Mouse (Mus musculus): ENCODE data around the gene Gm28043. TPM values are rescaled to one million over a fixed set of nuclear protein-coding genes. Genes with fewer than 3 reads are reported as not detected.

Gene Gm28043
- polyA plus RNA-seq, 1 experiment from 2014 or later, result 4.1 TPM

DNA sequence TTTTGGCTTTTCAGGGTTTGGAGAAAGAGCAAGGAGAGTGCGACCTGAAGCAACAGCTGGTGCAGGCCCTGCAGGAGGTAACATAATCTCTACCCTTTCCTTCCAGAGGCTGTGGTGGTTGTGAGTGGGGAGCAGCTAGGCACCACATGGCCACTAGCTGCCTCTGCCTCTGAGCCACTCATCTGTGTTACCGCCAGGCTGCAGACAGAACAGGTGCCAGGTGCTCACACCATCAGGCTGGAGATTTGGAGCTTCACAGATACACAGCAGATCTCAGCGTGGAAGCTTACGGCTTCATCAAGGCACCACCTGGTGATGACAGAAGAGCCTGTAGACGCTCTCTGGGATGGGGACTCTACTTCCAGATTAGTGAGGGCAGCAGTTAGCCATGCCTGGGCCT, 14.3 kb downstream of the Gm28043 start:
- H3K4me3 ChIP-seq, result no peak overlapping the region
- no peaks in the 10 kb centered on the region for H3K4me1 ChIP-seq
- H3K27me3 ChIP-seq, result no peaks in the 10 kb centered on the region
- no peak for ATAC-seq (ENCODE audit: low FRiP score)
- WGBS, result 87% methylated on average over 5 of the region's 5 CpGs
- H3K4me2 ChIP-seq (replicated peaks), result no peak overlapping the region
- H3K9ac ChIP-seq, result no peak overlapping the region
- H3K27ac ChIP-seq, result no peak overlapping the region
- H3K36me3 ChIP-seq, result peaks cover 87% of the 10 kb centered on the region
- H3K9me3 ChIP-seq (replicated peaks), result no peaks in the 10 kb centered on the region

DNA sequence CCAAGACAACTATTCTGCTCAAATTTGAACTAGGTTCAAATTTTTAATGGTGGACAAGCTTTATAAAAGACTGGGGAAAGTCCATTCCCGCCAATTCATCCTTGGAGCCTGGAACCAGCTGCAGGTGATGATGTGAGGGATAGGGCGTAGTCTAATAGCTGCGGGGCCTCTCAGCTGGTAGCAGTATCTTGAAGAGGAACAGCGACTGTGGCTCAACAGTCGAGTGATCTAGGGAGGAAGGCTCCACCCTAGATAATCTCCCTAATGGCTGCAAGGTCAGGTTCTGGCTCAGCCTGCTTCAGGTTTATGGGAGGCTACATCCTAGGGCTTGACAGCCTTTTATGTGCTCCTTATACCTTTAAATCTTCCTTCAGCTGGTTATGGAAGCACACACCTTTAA, 14.9 kb downstream of the Gm28043 start:
- Histone ChIP-seq H3K9ac (no peak overlapping the region), H3K36me3 (peaks cover 87% of the 10 kb centered on the region), H3K9me3 (replicated peaks) (no peaks in the 10 kb centered on the region), H3K27ac (no peak overlapping the region), H3K27me3 (no peaks in the 10 kb centered on the region), H3K4me2 (replicated peaks) (no peak overlapping the region), H3K4me1 (no peaks in the 10 kb centered on the region), H3K4me3 (no peak overlapping the region)
- WGBS, result 92% methylated on average over 5 of the region's 5 CpGs
- no peak for ATAC-seq (ENCODE audit: low FRiP score)

DNA sequence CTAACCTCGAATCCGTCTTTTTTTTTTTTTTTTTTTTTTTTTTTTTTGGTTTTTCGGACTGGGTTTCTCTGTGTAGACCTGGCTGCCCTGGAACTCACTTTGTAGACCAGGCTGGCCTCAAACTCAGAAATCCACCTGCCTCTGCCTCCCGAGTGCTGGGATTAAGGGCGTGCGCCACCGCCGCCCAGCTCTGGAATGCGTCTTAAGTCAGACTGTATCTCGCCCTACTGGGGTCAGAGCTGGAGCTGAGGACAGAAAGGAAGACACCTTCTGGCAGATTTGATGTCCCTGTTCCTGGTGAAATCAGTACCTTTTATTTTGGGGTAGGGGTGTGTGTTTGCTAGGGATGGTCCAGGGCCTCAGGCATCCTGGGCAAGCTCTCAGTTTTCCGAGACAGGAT, 17.6 kb downstream of the Gm28043 start:
- no peaks in the 10 kb centered on the region for H3K9me3 ChIP-seq (replicated peaks)
- H3K9ac ChIP-seq, result no peak overlapping the region
- no peaks in the 10 kb centered on the region for H3K27me3 ChIP-seq
- no peak for ATAC-seq (ENCODE audit: low FRiP score)
- H3K4me3 ChIP-seq, result no peak overlapping the region
- peaks cover 88% of the 10 kb centered on the region for H3K36me3 ChIP-seq
- H3K4me1 ChIP-seq, result no peaks in the 10 kb centered on the region
- H3K27ac ChIP-seq, result no peak overlapping the region
- H3K4me2 ChIP-seq (replicated peaks), result no peak overlapping the region
- WGBS, result 96% methylated on average over 11 of the region's 11 CpGs

DNA sequence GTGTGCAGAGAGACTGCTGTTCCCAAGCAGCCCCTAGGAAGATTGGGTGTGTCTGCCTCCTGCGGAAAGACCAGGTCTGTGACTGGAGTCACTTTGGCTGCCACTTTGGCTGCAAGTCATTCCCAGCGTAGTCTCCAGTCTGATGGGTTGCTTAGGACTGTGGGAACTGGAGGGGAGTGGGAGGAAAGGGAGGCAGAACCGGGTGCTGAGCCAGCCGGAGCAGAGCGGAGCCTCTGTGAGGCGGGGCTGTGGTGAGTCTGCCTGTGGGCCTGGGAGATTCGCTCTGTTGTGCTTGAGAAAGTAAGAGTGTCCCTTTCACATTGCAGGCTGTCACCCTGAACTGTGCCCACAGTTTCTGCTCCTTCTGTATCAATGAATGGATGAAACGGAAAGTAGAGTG, 20.8 kb downstream of the Gm28043 start:
- Histone ChIP-seq H3K27me3 (no peaks in the 10 kb centered on the region), H3K9ac (no peak overlapping the region), H3K36me3 (peaks cover 84% of the 10 kb centered on the region), H3K4me1 (no peaks in the 10 kb centered on the region), H3K27ac (no peak overlapping the region), H3K4me3 (no peak overlapping the region), H3K4me2 (replicated peaks) (no peak overlapping the region), H3K9me3 (replicated peaks) (no peaks in the 10 kb centered on the region)
- ATAC-seq (ENCODE audit: low FRiP score), result no peak
- 89% methylated on average over 8 of the region's 8 CpGs for WGBS

DNA sequence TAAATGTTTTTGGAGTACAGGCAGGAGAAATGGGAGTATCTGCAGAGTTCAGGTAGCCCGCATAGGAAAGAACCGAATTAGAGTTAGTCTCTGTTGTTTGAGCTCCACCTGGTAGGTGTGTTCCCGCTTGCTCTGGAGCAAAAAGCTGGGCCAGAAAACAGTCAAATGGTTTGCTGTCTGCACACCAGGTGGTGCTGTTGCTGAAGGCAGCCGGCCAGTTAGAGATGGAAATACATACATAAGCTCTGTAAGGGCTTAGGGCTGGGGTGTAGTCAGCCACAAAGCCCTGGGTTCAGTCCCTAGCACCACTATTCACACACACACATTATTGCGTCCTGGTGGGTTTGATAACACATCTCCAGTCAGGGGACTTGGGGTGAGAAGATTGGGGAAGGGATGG, 21.4 kb downstream of the Gm28043 start:
- Histone ChIP-seq H3K4me1 (no peaks in the 10 kb centered on the region), H3K27me3 (no peaks in the 10 kb centered on the region), H3K9me3 (replicated peaks) (no peaks in the 10 kb centered on the region), H3K4me2 (replicated peaks) (no peak overlapping the region), H3K27ac (no peak overlapping the region), H3K36me3 (peaks cover 84% of the 10 kb centered on the region), H3K9ac (no peak overlapping the region; the same call in 1 of the 2 replicates), H3K4me3 (no peak overlapping the region)
- ATAC-seq (ENCODE audit: low FRiP score), result no peak
- WGBS, result 80% methylated on average over 5 of the region's 5 CpGs

DNA sequence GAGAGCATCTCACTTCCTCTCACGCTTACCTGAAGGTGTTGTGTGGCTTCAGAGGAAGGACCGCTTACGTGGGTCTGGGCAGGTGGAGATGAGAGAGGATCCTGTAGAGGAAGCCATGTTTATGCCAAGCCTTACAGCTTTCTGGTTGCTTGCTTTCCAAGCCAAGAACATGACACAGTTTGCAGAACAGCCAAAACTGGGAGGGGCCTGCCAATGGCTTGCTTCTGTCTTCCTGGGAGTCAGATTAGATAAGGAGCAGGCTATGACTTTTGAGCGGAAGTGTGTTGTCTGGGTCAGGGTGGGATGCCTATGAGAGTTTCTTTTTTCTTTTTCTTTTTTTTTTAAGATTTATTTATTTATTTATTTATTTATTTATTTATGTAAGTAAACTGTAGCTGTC, 22.7 kb downstream of the Gm28043 start:
- no peaks in the 10 kb centered on the region for H3K27me3 ChIP-seq
- H3K36me3 ChIP-seq, result peaks cover 86% of the 10 kb centered on the region
- H3K27ac ChIP-seq, result no peak overlapping the region
- no peak overlapping the region for H3K4me3 ChIP-seq
- WGBS, result 91% methylated on average over 4 of the region's 4 CpGs
- no peaks in the 10 kb centered on the region for H3K4me1 ChIP-seq
- H3K4me2 ChIP-seq (replicated peaks), result no peak overlapping the region
- no peaks in the 10 kb centered on the region for H3K9me3 ChIP-seq (replicated peaks)
- no peak for ATAC-seq (ENCODE audit: low FRiP score)
- no peak overlapping the region for H3K9ac ChIP-seq

DNA sequence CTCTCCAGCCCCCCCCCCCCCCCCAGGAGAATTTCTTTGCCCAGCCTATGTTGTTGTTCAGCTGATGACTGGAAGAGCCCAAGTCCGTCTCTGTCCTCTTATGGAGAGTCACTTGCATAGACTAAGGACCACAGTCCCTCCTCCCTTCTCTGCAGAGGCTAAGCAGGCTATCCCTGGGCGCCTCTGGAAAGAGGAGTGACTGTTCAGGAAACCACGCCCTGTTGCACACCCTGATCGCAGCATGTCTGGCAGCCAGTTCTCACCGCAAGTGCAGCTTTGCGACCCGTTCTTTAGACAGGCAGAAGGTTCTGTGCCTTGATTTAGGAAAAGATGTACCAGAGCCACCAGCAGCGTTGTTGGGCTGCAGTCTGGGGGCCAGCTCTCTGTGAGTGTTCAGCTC, 23.2 kb downstream of the Gm28043 start:
- no peaks in the 10 kb centered on the region for H3K9me3 ChIP-seq (replicated peaks)
- no peak for ATAC-seq (ENCODE audit: low FRiP score)
- no peak overlapping the region for H3K9ac ChIP-seq

DNA sequence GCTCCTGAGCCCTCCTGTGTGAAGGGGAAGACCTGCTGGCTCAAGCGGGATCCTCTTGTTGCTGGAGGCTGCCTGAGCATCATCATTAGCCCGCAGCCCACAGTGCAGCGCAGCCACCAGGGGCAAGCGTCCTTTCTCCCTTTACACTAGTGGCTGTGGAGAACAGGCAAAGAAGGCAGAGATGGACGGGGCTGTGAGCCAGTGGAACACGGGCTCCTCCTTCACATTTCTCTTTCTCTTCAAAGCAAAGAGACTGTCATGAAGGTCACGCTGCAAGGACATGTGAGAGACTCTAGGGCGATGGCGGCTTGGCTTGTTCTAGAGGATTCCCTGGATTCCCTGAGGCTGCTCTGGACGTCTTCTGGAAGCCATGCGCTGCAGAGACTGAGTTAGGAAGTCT, 26.3 kb downstream of the Gm28043 start:
- peaks cover 68% of the 10 kb centered on the region for H3K36me3 ChIP-seq
- no peak overlapping the region for H3K9ac ChIP-seq
- no peaks in the 10 kb centered on the region for H3K9me3 ChIP-seq (replicated peaks)
- H3K27me3 ChIP-seq, result no peaks in the 10 kb centered on the region
- 0 out of 2 replicates have a peak, but pooled peaks cover 4% of the 10 kb centered on the region for H3K4me1 ChIP-seq
- no peak overlapping the region for H3K4me2 ChIP-seq (replicated peaks)
- ATAC-seq (ENCODE audit: low FRiP score), result no peak
- 93% methylated on average over 11 of the region's 11 CpGs for WGBS
- H3K27ac ChIP-seq, result no peak overlapping the region
- H3K4me3 ChIP-seq, result no peak overlapping the region

More for the DNA sequence above, 23.2 kb downstream of the Gm28043 start:
- 88% methylated on average over 8 of the region's 8 CpGs for WGBS
- Histone ChIP-seq H3K27me3 (no peaks in the 10 kb centered on the region), H3K4me2 (replicated peaks) (no peak overlapping the region), H3K4me1 (no peaks in the 10 kb centered on the region), H3K36me3 (peaks cover 88% of the 10 kb centered on the region), H3K4me3 (no peak overlapping the region), H3K27ac (no peak overlapping the region)

DNA sequence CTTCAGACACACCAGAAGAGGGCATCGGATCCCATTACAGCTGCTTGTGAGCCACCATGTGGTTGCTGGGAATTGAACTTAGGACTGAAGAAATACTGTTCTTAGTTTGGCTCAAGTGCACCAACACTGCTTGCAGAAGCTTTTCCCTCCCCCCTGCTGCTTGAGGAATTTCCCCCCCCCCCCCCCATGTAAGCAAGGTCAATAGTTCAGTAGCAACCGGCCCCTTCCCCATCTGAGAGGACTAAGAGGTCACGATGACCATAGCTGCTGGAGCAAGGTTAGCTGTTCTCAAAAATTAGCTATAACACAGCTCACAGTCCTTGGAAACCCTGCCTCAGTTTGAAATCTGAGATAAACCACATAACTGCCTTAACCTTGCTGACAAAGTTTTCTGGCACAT, 27.5 kb downstream of the Gm28043 start:
- Histone ChIP-seq H3K27ac (no peak overlapping the region), H3K9ac (no peak overlapping the region), H3K4me1 (0 out of 2 replicates have a peak, but pooled peaks cover 4% of the 10 kb centered on the region), H3K9me3 (replicated peaks) (no peaks in the 10 kb centered on the region; the same call in 1 of the 2 replicates), H3K4me2 (replicated peaks) (no peak overlapping the region), H3K36me3 (peaks cover 61% of the 10 kb centered on the region), H3K27me3 (no peaks in the 10 kb centered on the region), H3K4me3 (no peak overlapping the region)
- 46% methylated on average over 3 of the region's 3 CpGs for WGBS
- ATAC-seq (ENCODE audit: low FRiP score), result no peak

DNA sequence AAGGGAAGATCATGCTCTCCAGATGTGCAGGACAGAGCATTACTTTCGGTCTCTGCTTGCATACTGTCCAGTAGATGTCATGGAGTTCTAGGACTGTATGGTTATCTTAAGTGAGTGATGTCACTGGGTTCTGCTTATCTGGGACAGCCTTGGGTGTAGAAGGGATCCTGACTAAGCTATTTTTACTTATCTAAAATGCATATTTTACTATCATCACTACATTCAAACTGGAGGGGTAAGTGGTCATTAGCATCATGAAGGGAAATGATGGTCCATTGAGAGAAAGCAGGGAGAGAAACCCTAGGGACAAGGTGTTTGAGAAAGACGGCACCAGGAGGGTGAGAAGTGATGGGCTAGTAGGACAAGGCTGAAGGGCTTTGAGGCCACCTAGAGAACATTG, 43.6 kb downstream of the Gm28043 start:
- Histone ChIP-seq H3K27me3 (no peaks in the 10 kb centered on the region), H3K4me1 (peaks cover 7% of the 10 kb centered on the region), H3K4me2 (replicated peaks) (no peak overlapping the region), H3K4me3 (no peak overlapping the region), H3K36me3 (0 out of 2 replicates have a peak, but pooled peaks cover under 1% of the 10 kb centered on the region), H3K9me3 (replicated peaks) (0 out of 2 replicates have a peak, but pooled peaks cover 3% of the 10 kb centered on the region), H3K27ac (no peak overlapping the region), H3K9ac (no peak overlapping the region)
- ATAC-seq (ENCODE audit: low FRiP score), result no peak
- WGBS, result 78% methylated on average over 2 of the region's 2 CpGs

DNA sequence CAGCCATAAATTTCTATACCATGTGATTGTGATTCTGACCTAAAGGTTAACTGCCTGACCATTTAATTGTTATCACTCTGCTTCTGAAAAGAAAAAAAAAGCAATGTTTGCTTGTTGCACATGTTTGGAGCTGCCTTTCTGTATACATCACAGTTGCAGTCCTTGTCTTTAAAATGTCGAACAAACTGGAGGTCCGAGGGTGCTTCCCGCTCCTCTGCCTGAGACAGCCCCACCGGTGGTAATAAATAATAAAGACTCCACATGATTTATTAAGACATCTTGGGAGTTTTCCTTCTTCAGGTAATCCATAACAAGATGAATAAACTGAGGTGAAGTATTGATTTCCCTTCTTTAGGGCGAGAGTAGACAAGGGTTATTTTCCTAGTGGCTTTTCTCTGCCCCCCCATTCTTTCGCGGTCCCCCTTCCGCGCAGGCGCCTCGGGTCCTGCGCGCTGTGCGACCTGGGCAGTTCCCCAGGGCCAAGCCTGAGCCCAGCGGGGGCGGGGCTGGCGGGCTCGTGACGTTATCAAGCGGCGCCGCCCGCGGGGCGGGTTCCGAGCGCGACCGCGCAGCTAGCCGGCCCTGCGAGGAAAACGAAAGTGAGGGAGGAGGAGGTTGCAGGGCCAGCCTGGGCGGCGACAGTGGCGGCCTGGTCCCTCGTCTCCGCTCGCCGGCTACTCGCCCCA, 45.5 kb downstream of the Gm28043 start, which contains the start of gene Cmtr1:
TSS of gene Cmtr1 (plus strand) at position 520 of the 686 bp plus-strand sequence.
- H3K27ac ChIP-seq, result peak within 1 kb of the TSS; percentile 94
- H3K4me1 ChIP-seq, result peaks cover 7% of the 10 kb centered on the region
- WGBS, result 1% methylated on average over 41 of the region's 41 CpGs
- H3K9ac ChIP-seq, result peak within 1 kb of the TSS; percentile 93
- H3K4me2 ChIP-seq (replicated peaks), result peak within 1 kb of the TSS; percentile 87
- H3K27me3 ChIP-seq, result no peaks in the 10 kb centered on the region
- ATAC-seq (ENCODE audit: low FRiP score), result peak; percentile 98
- H3K4me3 ChIP-seq, result peak within 1 kb of the TSS; percentile 96
- peaks cover 12% of the 10 kb centered on the region; the same call in 1 of the 2 replicates for H3K36me3 ChIP-seq
- no peaks in the 10 kb centered on the region for H3K9me3 ChIP-seq (replicated peaks)

DNA sequence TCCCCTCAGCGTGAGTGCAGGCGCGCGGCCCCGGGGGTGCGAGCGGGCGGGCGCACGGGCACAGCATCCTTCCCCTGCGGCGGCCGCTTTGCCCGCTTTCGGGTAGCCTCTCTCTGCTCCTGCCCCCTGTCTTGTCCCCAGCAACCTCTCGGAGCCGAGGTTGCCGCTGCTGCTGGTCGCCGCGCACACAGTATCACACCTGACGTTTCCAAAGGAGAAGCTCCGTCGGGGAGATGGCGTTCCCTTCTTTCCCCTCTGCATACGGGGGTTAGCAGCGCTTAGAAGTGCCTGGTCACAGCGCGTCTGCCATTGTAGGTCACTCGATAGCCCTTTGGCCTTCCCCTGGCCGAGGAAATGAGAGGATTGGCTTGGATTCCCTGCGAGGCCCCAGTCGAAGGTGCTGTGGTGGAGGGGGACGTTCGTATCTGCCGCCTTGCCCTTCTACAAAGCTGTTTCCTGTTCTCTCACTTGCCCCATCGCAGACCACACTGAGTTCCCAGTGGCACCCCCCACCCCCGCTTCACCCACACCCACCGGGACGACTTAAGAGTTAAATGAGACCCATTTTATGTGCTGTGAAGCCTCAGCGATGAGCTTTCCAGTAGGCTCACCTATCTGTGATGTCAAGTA, 46.2 kb downstream of the Gm28043 start:
- Histone ChIP-seq H3K4me3 (peak overlapping the region; percentile 96), H3K9ac (peak overlapping the region; percentile 93), H3K27ac (peak overlapping the region; percentile 94), H3K4me1 (peaks cover 7% of the 10 kb centered on the region), H3K4me2 (replicated peaks) (peak overlapping the region; percentile 87), H3K36me3 (peaks cover 14% of the 10 kb centered on the region), H3K9me3 (replicated peaks) (no peaks in the 10 kb centered on the region), H3K27me3 (no peaks in the 10 kb centered on the region)
- peak; percentile 77; the same call in 1 of the 2 replicates for ATAC-seq (ENCODE audit: low FRiP score)
- WGBS, result under 1% methylated on average over 41 of the region's 41 CpGs

DNA sequence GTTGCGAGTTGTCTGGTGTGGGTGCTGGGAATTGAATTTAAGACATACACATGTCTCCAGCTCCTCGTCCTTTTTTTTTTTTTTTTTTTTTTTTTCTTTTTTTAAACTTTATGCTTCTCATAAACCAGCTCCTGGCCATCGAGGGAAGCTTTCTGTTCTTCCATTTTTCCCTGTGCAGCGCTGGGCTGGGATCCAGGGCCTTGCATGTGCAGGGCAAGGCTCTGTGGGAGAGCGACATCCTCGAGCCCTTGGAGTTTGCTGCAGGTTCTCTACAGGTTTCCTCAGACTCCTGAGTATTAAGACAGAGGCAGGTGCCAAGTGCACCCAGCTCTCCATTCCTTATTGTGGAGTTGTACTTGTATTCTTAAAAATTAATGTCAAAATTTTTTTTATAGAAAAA, 47.5 kb downstream of the Gm28043 start:
- ATAC-seq (ENCODE audit: low FRiP score), result no peak
- H3K27ac ChIP-seq, result no peak overlapping the region
- H3K9ac ChIP-seq, result no peak overlapping the region
- no peak overlapping the region for H3K4me3 ChIP-seq
- H3K4me2 ChIP-seq (replicated peaks), result no peak overlapping the region
- H3K27me3 ChIP-seq, result no peaks in the 10 kb centered on the region
- 94% methylated on average over 6 of the region's 6 CpGs for WGBS
- H3K4me1 ChIP-seq, result peaks cover 7% of the 10 kb centered on the region
- no peaks in the 10 kb centered on the region for H3K9me3 ChIP-seq (replicated peaks)
- H3K36me3 ChIP-seq, result peaks cover 17% of the 10 kb centered on the region

Data from hindbrain, embryonic 12.5 days (tissue).